Mouse (Mus musculus) ES-Bruce4 (cell line): Measurements from ENCODE around the gene Nedd4.

Source experiments
- CTCF ChIP-seq: IDR thresholded peaks from one replicate; pipeline ENCODE4 v1.8.1; 2011; ENCODE audit warnings: low read depth, low read length
- EP300 ChIP-seq: IDR thresholded peaks from 2 replicates; pipeline ENCODE4 v1.6.1; 2011; ENCODE audit warnings: low read depth, low read length; ENCODE audit not compliant: insufficient read depth
- POLR2A ChIP-seq: IDR thresholded peaks from one replicate; pipeline ENCODE4 v1.8.1; 2011; ENCODE audit warnings: low read length; ENCODE audit not compliant: insufficient read depth

- TF ChIP-seq CTCF (no peak), POLR2A (no peak), EP300 (no peak)
Measured at GRCm38 (mm10) chr9:72686506-72686905, 24.4 kb downstream of the Nedd4 start.
